Mouse (Mus musculus): ENCODE measurements around the gene Hspa12b.

The Hspa12b gene

GRCm38 (mm10) chr2:131147043-131147365 is 19.9 kb downstream of the Hspa12b start:
- no peak for DNase-seq (ENCODE audit: low read depth in 2 of 2, low spot score in 2 of 2)

DNA sequence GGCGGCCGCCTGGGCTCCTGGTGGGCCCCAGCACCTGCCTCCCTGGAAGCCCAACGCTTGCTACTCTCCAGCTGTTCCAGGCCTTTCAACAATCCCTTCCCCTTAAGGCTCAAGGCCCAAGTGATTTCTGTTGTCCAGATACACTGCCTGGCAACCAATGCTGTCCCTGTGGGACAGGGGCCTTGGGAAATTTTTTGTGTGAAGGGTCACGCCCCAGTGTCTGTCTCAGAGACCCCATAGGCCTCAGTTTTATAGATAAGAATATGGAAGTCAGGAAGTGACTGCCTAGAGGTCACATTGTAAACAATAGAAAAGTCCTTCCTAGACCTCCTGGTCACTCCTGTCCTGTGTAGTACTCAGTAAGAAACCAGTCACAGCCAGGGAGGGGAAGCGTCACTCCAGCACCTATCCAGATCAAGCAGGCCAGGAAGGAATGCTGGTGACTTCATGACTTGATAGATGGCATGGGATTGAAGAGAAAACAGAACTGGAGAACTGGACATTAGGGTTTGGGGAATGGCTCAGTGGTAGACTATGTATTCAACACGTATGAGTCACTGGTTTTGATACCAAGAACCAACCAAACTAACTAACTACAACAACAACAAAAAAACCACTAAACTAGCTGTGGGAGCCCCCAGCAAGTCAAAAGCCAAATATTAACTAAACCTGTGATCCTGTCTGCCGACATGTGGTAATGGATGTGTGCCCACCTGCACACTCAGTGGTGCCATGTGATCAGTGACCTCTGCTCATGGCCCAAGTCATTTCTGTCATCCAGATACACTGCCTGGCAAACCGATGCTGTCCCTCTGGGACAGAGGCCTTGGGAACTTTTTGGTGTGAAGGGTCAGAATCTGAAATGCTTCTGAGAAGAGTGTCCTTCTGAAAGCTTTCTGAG is 21.5 kb downstream of the Hspa12b start:
- DNase-seq (ENCODE audit: low read depth in 2 of 2, low spot score in 2 of 2), result no peak

- no peak for DNase-seq (ENCODE audit: low read depth in 2 of 2, low spot score in 2 of 2)
These were observed 22.1 kb downstream of the Hspa12b start for GRCm38 (mm10) chr2:131149254-131149578.

- DNase-seq (ENCODE audit: low read depth in 2 of 2, low spot score in 2 of 2), result no peak
These were observed 25.2 kb downstream of the Hspa12b start for GRCm38 (mm10) chr2:131152166-131152730.

- DNase-seq (ENCODE audit: low read depth in 2 of 2, low spot score in 2 of 2), result no peak
These were observed 27.0 kb downstream of the Hspa12b start for GRCm38 (mm10) chr2:131154036-131154435.

GRCm38 (mm10) chr2:131156987-131157386 is 29.9 kb downstream of the Hspa12b start:
- DNase-seq (ENCODE audit: low read depth in 2 of 2, low spot score in 2 of 2), result no peak

DNA sequence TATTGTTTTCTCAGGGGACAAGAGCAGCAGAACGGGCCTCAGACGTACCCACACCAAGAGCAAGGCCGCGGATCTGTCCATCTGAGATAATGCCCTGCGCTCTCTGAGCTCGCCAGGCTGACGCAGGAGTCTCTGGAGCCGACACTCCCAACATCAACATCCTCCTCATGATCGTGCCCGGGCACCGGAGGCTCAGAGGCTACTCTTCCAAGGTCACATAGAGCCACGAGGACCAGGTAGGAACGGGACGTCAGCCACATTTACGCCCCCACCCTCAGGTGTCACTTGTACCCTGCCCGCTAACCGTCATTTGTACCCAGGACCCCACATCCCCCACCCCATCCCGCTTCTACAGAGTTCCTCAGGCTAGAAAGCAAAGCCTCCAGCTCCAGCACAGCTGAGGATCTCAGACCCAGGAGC is 32.4 kb downstream of the Hspa12b start:
- DNase-seq (ENCODE audit: low read depth in 2 of 2, low spot score in 2 of 2), result no peak

DNA sequence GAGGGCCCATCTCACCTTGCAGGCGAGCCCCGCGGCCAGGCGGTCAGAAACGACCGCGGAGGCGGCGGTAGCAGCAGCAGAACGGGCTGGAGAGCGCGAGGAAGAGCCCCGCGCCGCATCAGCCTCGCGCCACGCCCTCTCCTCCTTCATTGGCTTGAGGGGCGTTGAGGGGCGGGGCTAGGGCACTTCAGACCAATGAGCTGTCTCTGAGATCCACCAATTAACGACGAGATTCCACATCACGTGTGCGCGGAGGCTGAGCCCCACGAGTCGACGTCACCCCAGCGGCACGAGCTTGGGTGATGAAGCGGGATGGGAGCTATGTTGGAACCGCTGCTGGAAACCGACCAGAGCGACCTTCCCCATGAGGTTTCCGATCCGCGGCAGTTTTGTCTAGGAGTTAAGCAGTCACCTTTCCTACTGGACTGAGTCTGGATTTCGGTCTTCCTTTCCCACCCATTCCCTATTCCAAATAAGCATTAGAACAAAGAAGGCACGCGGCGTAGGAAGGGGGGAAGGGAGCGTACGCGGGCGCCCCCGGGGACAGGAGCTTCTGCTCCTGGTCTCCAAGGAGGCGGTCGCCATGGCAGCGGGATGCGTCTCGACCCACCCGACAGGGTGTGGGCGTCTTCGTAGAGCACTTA is 33.0 kb downstream of the Hspa12b start, which contains the start of gene 1700037H04Rik:
1700037H04Rik (minus strand) TSS at position 144 of the 644 bp plus-strand sequence.
- peak; percentile 87 to 92 for DNase-seq (ENCODE audit: low read depth in 2 of 2, low spot score in 2 of 2)

- DNase-seq (ENCODE audit: low read depth in 2 of 2, low spot score in 2 of 2), result no peak
These were observed 33.6 kb downstream of the Hspa12b start for GRCm38 (mm10) chr2:131160671-131161111.

DNA sequence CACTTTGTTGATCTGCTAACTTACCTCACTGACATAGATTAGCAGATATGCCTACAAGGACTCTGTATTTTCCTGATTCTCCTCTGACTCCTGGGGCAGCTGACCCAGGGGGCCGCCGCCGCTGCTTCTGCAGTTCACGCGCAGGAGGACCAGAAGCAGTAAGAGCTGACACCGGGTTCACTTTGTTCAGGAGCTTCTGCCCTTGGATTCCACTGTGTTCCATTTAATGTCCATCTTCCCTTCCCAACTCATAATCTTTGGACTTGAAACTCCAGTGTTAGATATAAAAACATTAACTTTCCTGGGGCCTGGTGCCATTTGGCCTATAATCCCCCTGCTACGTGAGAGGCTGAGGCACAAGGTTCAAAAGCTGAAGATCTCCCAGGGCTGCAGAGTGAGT is 36.8 kb downstream of the Hspa12b start:
- no peak for DNase-seq (ENCODE audit: low read depth in 2 of 2, low spot score in 2 of 2)

DNA sequence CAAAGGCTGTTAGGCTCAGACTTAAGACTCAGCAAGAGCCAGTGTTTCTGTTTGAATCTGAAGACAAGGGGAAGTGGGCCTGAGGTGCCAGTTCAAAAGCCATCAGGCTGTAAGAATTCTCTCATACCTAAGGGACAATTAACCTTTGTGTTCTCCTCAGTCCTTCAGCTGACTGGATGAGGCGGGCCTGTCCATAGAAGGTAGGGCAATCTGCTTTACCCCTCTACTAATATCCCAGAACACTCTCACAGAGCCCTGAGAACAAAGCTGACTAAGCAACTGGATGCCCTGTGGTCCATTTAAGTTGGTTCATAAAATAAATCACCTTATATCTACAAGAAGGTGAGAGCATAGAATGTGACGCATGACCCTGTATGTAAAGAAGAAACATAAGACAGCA is 39.1 kb downstream of the Hspa12b start:
- DNase-seq (ENCODE audit: low read depth in 2 of 2, low spot score in 2 of 2), result no peak

GRCm38 (mm10) chr2:131167984-131168383 is 40.9 kb downstream of the Hspa12b start:
- DNase-seq (ENCODE audit: low read depth in 2 of 2, low spot score in 2 of 2), result no peak

DNA sequence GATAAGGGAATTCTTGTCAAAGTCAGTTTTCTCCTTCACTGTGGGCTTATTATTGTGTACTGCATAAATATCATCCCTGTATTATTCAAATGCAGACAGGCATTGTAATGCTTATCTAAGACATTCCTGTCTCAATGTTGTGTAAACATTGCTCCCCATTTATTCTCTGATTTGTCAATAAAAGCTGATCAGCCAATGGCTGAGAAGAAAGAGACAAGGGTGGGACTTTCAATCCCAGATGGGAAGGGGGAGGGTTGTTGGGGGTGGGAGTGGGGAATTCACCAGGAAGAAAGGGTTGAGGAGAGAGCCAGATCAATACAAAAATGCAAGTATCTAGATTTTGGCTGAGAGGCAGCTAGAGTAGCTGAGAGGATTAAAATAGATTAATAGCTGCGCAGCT is 41.8 kb downstream of the Hspa12b start:
- no peak for DNase-seq (ENCODE audit: low read depth in 2 of 2, low spot score in 2 of 2)

GRCm38 (mm10) chr2:131170936-131171335 is 43.9 kb downstream of the Hspa12b start:
- no peak for DNase-seq (ENCODE audit: low read depth in 2 of 2, low spot score in 2 of 2)

DNA sequence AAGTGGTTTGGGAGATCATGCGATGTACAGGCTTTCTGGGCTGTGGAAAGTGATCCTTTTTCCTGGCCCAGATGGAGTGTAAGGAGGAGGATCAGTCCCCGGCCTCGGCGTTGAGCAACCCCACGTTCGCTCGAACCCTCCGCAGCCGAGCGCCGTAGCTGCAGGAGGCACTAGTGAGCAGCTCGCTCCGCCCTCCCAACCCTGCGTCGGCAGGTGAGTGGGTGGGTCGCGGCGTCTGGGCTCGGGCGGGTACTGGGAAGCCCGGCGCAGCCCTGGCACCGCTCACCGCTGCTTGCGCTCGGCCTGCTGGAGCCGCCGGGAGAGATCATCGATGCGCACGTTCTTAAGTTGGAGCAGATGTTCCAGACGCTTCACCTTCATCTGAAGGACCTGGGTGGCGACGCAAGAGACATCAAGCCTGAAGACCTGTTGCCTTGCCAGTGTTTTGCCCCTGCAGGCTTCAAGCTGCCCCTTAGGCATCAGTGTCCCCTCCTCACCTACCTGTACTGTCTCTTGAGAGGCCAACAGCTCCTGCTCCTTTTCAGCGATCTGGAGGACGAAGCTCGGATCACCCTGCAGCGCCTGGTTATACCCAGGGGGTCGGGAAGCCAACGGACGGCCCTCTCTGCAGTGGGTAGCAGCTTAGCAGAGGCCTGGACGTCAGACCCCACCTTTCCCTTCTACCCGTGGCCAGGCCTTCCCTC is 44.5 kb downstream of the Hspa12b start:
- peak in 1 of 2 experiments; percentile 41 for DNase-seq (ENCODE audit: low read depth in 2 of 2, low spot score in 2 of 2)

DNA sequence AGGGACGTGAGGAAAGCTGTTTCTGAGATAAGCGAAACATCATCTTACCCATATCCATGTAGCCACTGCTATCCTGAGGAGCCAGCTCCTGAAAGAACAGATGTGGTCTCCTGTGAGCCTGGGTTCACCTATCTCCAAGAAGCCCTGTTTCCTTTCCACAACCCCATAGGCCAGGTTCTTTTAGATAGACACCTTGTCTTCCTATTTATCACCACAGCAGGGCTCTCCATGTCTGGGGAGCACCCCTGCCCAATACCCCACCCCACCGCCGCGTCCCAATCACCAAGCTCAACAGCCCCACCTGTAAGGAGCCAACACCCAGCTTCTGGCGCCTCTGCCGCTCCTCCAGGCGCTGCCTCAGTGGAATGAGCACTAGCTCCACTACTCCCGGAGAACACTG is 45.2 kb downstream of the Hspa12b start:
- DNase-seq (ENCODE audit: low read depth in 2 of 2, low spot score in 2 of 2), result no peak

DNA sequence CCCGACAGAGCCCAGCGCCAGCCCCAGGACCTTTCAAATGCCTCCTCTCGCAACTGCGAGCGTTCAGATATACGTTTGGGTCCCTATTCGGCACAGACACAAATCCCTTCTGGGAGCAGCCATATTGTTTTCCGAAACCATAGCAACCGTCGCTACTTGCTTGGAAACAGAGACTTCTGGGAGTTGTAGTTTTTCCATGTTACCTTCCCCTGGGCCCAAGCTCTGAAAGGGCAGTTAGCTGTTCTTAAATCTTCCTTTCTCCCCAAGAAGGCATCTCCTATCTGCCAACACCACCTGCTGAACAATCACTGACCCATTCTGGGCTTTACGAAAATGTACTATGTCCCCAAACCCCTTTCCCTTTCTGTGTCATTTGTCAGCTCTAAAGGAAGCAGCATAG is 47.6 kb downstream of the Hspa12b start:
- DNase-seq (ENCODE audit: low read depth in 2 of 2, low spot score in 2 of 2), result peak; percentile 46 to 73

DNA sequence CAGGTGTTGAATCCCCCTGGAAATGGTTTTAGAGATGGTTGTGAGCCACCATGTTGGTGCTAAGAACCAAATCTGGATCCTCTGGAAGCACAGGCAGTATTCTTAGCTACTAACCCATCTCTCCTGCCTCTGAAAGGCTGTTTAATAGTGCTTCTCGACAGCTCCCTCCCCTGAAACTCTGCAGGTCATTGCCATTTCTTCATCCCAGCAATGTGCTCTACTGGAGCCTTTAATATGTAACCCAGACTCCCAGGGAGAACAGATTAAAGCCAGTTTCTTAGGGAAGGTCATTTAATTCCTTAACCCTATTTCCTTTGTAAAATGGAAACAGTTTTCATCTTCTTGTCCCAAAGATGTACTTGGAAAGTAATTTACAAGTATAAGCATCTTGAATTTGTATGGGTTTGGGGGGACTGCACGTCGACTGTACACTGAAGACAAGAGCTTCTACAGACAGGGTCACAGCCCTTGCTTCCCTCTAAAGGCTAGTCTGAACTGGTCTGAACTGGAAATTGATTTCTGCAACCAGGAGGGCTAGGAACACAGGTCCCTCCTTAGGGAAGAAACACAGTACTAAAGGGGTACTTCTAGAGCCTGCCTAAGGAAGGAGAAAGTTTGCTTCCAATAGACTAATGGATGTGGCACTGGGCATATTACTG is 48.3 kb downstream of the Hspa12b start:
- DNase-seq (ENCODE audit: low read depth in 2 of 2, low spot score in 2 of 2), result no peak

DNA sequence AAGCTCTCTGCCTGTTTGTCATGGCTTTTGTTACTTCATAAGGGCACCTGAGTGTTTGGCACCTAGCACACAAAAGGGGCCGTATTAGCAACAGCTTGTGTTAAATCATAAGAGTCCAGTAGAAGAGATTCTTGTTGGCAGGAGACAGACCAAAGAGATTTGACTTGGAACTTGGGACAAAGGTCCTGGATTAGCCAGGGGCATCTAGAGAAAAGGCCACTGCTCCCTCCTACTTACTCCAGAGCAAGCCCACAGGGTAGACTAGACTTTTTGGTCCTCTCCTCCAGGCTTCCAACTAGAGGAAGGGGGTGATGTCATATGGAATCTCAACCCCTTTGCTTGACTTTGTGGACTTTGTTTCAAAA is 48.8 kb downstream of the Hspa12b start:
- no peak for DNase-seq (ENCODE audit: low read depth in 2 of 2, low spot score in 2 of 2)

DNA sequence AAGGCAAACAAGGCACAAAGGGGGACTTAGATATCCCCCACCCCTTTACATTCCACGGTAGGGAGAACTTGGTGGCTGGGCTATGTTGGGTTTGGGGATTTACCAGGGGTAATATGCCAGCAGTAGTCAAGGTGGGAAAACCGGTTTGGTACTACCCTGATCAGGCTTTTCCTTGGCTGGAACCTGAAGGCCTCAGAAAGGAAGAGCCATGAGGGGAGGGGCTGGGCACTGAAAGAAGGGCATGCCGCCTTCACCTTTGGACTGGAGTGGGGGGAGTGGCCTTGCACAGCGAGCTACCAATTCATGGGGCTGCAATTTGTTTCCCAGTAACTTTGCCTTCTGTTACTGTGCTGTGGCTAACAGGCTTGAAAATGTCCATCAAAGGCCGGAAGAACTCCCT is 49.4 kb downstream of the Hspa12b start:
- DNase-seq (ENCODE audit: low read depth in 2 of 2, low spot score in 2 of 2), result no peak

DNA sequence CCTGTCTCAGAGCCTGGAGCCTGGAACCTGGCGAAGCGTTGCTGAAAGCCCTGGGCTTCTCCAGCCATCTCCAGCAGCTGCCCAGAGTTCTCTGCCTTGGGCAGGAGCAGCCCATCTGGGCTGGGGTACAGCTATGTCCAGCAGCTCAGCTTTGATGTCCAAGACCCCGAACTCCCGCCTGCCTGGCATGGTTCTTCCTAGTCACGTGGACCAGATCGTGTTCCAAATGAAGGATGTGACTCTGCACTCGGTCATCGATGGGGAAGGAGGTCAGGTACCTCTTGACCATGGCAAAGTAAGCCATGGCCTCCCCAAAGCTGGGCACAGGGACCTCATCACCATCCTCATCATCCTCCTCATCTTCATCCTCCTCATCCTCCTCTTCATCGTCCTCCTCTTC is 50.9 kb downstream of the Hspa12b start:
- DNase-seq (ENCODE audit: low read depth in 2 of 2, low spot score in 2 of 2), result no peak

All from CD8-positive naive resting alpha-beta T cell, adult 2 months (primary cell).